Mouse (Mus musculus): ENCODE measurements around the gene Mbnl1.

Gene Mbnl1

DNA sequence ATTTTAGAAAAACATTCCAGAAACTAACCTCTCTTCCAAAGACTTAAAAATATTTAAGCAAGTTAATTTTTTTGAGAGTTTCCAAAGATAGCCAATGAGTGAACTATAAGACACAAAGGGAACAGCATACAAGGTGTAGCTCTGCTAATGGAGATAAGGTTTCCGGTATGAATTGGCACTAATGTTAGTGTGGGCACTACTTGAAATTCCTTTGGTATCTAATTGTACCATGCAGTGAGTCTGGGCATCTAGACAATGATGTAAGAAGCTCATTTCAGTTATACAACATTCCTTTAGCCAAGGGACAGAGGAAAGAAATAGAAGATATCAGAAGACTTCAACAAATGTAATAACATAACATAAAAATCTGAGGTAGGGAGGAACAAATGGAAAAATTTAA lies 175.7 kb downstream of the Mbnl1 start:
- DNase-seq (ENCODE audit: low read depth, low spot score), result no peak
- Histone ChIP-seq H3K36me3 (ENCODE audit: control insufficient read depth, insufficient read depth, low read length, poor library complexity, severe bottlenecking) (no peaks in the 10 kb centered on the region), H3K27me3 (ENCODE audit: control insufficient read depth, insufficient read depth, low read length, poor library complexity, severe bottlenecking) (no peaks in the 10 kb centered on the region)

DNA sequence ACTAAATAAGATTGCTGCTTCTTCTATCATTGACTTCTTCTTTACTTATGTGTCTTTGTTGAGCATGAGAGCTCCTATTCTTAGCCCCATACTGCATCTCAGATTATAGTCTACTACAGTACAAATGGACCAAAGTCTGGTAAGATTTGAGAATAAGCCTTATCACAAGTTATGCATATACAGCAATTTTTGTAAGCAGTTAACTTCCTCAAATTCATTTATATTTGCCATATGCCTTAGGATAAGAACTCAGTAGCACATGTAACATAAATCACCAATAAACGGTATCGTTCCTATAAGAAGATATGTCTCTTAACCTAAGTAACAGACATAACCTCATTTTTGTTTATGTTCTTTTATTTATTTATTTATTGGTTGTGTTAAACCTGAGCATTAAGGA lies 188.1 kb downstream of the Mbnl1 start:
- no peaks in the 10 kb centered on the region for H3K27me3 ChIP-seq (ENCODE audit: control insufficient read depth, insufficient read depth, low read length, poor library complexity, severe bottlenecking)
- H3K36me3 ChIP-seq (ENCODE audit: control insufficient read depth, insufficient read depth, low read length, poor library complexity, severe bottlenecking), result no peaks in the 10 kb centered on the region
- DNase-seq (ENCODE audit: low read depth, low spot score), result no peak
